Mouse (Mus musculus) embryonic fibroblast, embryonic 13.5 days (primary cell): Measurements from ENCODE around the gene Lypla2. TPM values are rescaled to one million over a fixed set of nuclear protein-coding genes. Genes with fewer than 3 reads are reported as not detected.

Experiments
- H3K27ac ChIP-seq: 2 replicates; pipeline ENCODE4 v1.5.1; 2012; ENCODE audit warnings: low read length, control low read depth, inconsistent platforms; ENCODE audit not compliant: insufficient read depth
- H3K4me1 ChIP-seq: 2 replicates; pipeline ENCODE4 v1.6.1; 2011; ENCODE audit warnings: low read length; ENCODE audit not compliant: control insufficient read depth, insufficient read depth
- H3K4me3 ChIP-seq: 2 replicates; pipeline ENCODE4 v1.5.1; 2011; ENCODE audit warnings: mild to moderate bottlenecking, control low read depth, low read length; ENCODE audit not compliant: insufficient read depth
- CTCF ChIP-seq: IDR thresholded peaks from 2 replicates; pipeline ENCODE4 v1.5.1; 2011; ENCODE audit warnings: mild to moderate bottlenecking, control low read depth, low read length, moderate library complexity, borderline replicate concordance; ENCODE audit not compliant: insufficient read depth
- POLR2A ChIP-seq: IDR thresholded peaks from 2 replicates; pipeline ENCODE4 v1.6.1; 2011; ENCODE audit warnings: low read depth, mild to moderate bottlenecking, control low read depth, low read length, moderate library complexity
- polyA plus RNA-seq: library from polyadenylated mRNA; stranded (reverse); fragments of >200 nt; gene quantifications from 2 replicates; pipeline ENCODE4 v1.2.4, GENCODE M21; 2011; ENCODE audit warnings: low read depth; ENCODE audit not compliant: missing spikeins, insufficient read length

Lypla2 gene
- polyA plus RNA-seq, 1 experiment = 35.5 TPM

- no peak for TF ChIP-seq POLR2A
- no peak for TF ChIP-seq CTCF
- no peak overlapping the region for H3K27ac ChIP-seq
- 0 out of 2 replicates have a peak, but pooled peaks cover 3% of the 10 kb centered on the region for H3K4me1 ChIP-seq
- H3K4me3 ChIP-seq = no peak overlapping the region
These were observed 46.1 kb downstream of the Lypla2 start for GRCm38 (mm10) chr4:135926195-135926808.

- no peak overlapping the region for H3K27ac ChIP-seq
- H3K4me1 ChIP-seq = 0 out of 2 replicates have a peak, but pooled peaks cover 3% of the 10 kb centered on the region
- no peak overlapping the region for H3K4me3 ChIP-seq
- TF ChIP-seq POLR2A (no peak), CTCF (no peak)
These were observed 47.1 kb downstream of the Lypla2 start for GRCm38 (mm10) chr4:135925341-135925740.

- no peak overlapping the region for H3K4me3 ChIP-seq
- TF ChIP-seq CTCF (no peak), POLR2A (no peak)
- H3K4me1 ChIP-seq = 0 out of 2 replicates have a peak, but pooled peaks cover 3% of the 10 kb centered on the region
- H3K27ac ChIP-seq = no peak overlapping the region
These were observed 48.0 kb downstream of the Lypla2 start for GRCm38 (mm10) chr4:135924418-135924817.

- Histone ChIP-seq H3K4me3 (peak overlapping the region; percentile 95; the same call in 1 of the 2 replicates), H3K4me1 (0 out of 2 replicates have a peak, but pooled peaks cover 3% of the 10 kb centered on the region), H3K27ac (no peak overlapping the region)
- TF ChIP-seq CTCF = no peak
- TF ChIP-seq POLR2A = no peak
These were observed 50.2 kb downstream of the Lypla2 start for GRCm38 (mm10) chr4:135922190-135922589.

- peak overlapping the region; percentile 95 for H3K4me3 ChIP-seq
- no peak for TF ChIP-seq POLR2A
- no peak for TF ChIP-seq CTCF
- 0 out of 2 replicates have a peak, but pooled peaks cover 3% of the 10 kb centered on the region for H3K4me1 ChIP-seq
- H3K27ac ChIP-seq = no peak overlapping the region
These were observed 50.9 kb downstream of the Lypla2 start for GRCm38 (mm10) chr4:135921257-135922120.

GRCm38 (mm10) chr4:135920304-135921241, 51.9 kb downstream of the Lypla2 start, which contains the start of gene Fuca1:
Gene Fuca1 (plus strand): TSS chr4:135920735.
- TF ChIP-seq POLR2A (peak; percentile 89), CTCF (peak; percentile 33; the same call in 1 of the 2 replicates)
- Histone ChIP-seq H3K4me3 (peak within 1 kb of the TSS; percentile 95), H3K4me1 (0 out of 2 replicates have a peak, but pooled peaks cover 3% of the 10 kb centered on the region), H3K27ac (no peak within 1 kb of the TSS)

GRCm38 (mm10) chr4:135919280-135919639, 53.2 kb downstream of the Lypla2 start:
- Histone ChIP-seq H3K27ac (no peak overlapping the region), H3K4me3 (no peak overlapping the region), H3K4me1 (0 out of 2 replicates have a peak, but pooled peaks cover 3% of the 10 kb centered on the region)
- TF ChIP-seq POLR2A (no peak), CTCF (no peak)

GRCm38 (mm10) chr4:135918635-135919279, 53.7 kb downstream of the Lypla2 start:
- no peak overlapping the region for H3K4me3 ChIP-seq
- no peak overlapping the region for H3K27ac ChIP-seq
- TF ChIP-seq POLR2A (no peak), CTCF (no peak)
- H3K4me1 ChIP-seq = 0 out of 2 replicates have a peak, but pooled peaks cover 3% of the 10 kb centered on the region

Other genes with a start within 250 kb of the Lypla2 start
- gene Il22ra1, start 244.5 kb downstream of the Lypla2 start, polyA plus RNA-seq = not detected in 2 replicates
- not detected in 2 replicates for gene Myom3, start 212.9 kb downstream of the Lypla2 start, polyA plus RNA-seq
- gene Srsf10, start 116.9 kb downstream of the Lypla2 start, polyA plus RNA-seq = 177 and 193 TPM in 2 replicates
- 127 and 164 TPM in 2 replicates for gene Pnrc2, start 98.8 kb downstream of the Lypla2 start, polyA plus RNA-seq
- gene Cnr2, start 77.2 kb downstream of the Lypla2 start, polyA plus RNA-seq = not detected in 2 replicates
- gene Fuca1, start 51.9 kb downstream of the Lypla2 start, polyA plus RNA-seq = 90.2 and 92.2 TPM in 2 replicates
- gene Hmgcl, start 26.2 kb downstream of the Lypla2 start, polyA plus RNA-seq = 19.5 and 24.1 TPM in 2 replicates
- gene Gale, start 8.9 kb downstream of the Lypla2 start, polyA plus RNA-seq = 12.7 and 18.0 TPM in 2 replicates
- gene Pithd1, start 14.6 kb upstream of the Lypla2 start, polyA plus RNA-seq = 17.5 and 22.1 TPM in 2 replicates
- 39.8 and 43.8 TPM in 2 replicates for gene Eloa, start 49.1 kb upstream of the Lypla2 start, polyA plus RNA-seq
- gene Rpl11, start 80.8 kb upstream of the Lypla2 start, polyA plus RNA-seq = 1,040 and 1,174 TPM in 2 replicates
- gene Id3, start 170.9 kb upstream of the Lypla2 start, polyA plus RNA-seq = 201 and 239 TPM in 2 replicates
- gene E2f2, start 199.8 kb upstream of the Lypla2 start, polyA plus RNA-seq = 0.78 and 1.1 TPM in 2 replicates
- 7.0 and 8.5 TPM in 2 replicates for gene Asap3, start 233.7 kb upstream of the Lypla2 start, polyA plus RNA-seq